Mouse (Mus musculus): ENCODE measurements at regions not wholly inside any gene's neighbourhood (a gene's known extent, or its start where the extent isn't known, plus 50 kb on each side); places are given as distances from the start of the nearest gene placed in this dataset.

DNA sequence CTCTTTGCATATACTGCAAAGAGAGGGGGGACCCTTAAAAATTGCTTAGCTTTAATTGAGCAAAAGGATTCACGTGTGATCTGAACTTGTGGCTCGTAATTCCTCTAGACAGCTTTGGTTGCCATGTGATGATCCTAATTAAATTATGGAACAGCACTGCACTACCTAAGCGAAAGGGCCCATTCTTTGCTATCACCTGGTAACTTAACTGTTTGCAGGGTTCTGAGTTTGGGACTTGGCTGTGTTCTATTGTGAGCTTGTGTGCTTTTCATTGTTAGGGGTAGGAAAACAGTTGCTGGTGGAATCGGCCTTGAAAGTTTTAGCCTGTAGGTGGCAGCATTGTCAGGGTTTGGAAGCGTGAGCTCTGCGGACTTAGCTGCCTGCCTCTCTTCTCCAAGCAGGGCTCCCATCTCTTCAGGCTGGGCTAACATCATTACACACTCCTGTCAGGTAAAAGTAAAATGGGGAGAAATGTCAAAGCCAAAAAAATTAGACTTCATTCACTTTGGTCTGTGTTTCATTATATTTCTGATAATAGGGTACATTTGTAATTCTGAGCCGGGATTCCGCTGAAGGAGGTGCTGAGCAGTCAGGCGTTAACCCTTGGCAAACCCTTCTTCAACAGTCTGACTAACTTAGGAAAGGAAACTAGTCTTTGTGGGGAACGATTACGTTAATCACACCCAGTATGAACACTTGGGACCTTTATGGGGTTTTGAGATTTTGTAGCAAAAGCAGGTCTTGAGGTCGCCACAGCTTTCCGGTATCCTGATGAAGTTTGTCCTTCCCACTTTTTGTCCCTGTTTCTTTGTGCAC, 199.2 kb upstream of the Dph6 start:
- no peak for TF ChIP-seq ELF1 (IDR thresholded peaks at IDR 0.05; ENCODE audit: low read depth, low read length)
- TF ChIP-seq MAZ (IDR thresholded peaks at IDR 0.05; ENCODE audit: low read depth, low read length) = no peak
- no peak for TF ChIP-seq ZKSCAN1 (IDR thresholded peaks at IDR 0.05; ENCODE audit: low read depth, low read length)
- peak; percentile 63 to 83 (median 80) for TF ChIP-seq CTCF (IDR thresholded peaks at IDR 0.05 in 2 of 3, conservative IDR thresholded peaks at IDR 0.05 in 1 of 3; ENCODE audit: control insufficient read depth in 1 of 3, insufficient read depth in 1 of 3, low read depth in 2 of 3, low read length in 3 of 3, poor library complexity in 1 of 3, severe bottlenecking in 1 of 3)
- TF ChIP-seq TAL1 (IDR thresholded peaks at IDR 0.05; ENCODE audit: low read length) = no peak
- no peak for TF ChIP-seq MYC (IDR thresholded peaks at IDR 0.05; ENCODE audit: low read depth, low read length)
- TF ChIP-seq CHD2 (IDR thresholded peaks at IDR 0.05; ENCODE audit: low read length) = no peak
- TF ChIP-seq GATA1 (IDR thresholded peaks at IDR 0.05; ENCODE audit: low read depth, low read length) = no peak
- peak; percentile 90 for TF ChIP-seq SMC3 (IDR thresholded peaks at IDR 0.05; ENCODE audit: low read depth, low read length)
- TF ChIP-seq KAT2A (conservative IDR thresholded peaks at IDR 0.05; ENCODE audit: low read depth, low read length) = no peak

Data from MEL (cell line).